Mouse (Mus musculus): Measurements from ENCODE around the gene Atg5. TPM values are rescaled to one million over a fixed set of nuclear protein-coding genes. Genes with fewer than 3 reads are reported as not detected.

Gene Atg5
- total and polyA plus RNA-seq, 2 experiments from 2014 or later: 24.7 to 48.2 TPM

- H3K9ac ChIP-seq (replicated peaks; ENCODE audit: low read length): no peak overlapping the region
- no peak overlapping the region for H3K27ac ChIP-seq
- H3K4me3 ChIP-seq (ENCODE audit: low read length): no peak overlapping the region
- TF ChIP-seq CTCF (IDR thresholded peaks at IDR 0.05; ENCODE audit: low read depth): no peak
- H3K36me3 ChIP-seq (ENCODE audit: insufficient read depth, low read length): no peaks in the 10 kb centered on the region
- DNase-seq (ENCODE audit: low spot score): no peak
- H3K9me3 ChIP-seq (ENCODE audit: low read length): no peaks in the 10 kb centered on the region
- no peak for ATAC-seq
- H3K4me2 ChIP-seq (ENCODE audit: low read depth, low read length): no peak overlapping the region
- H3K4me1 ChIP-seq (ENCODE audit: insufficient read depth, low read length): no peaks in the 10 kb centered on the region
- WGBS: 31% methylated on average over 6 of the region's 6 CpGs
- H3K27me3 ChIP-seq (ENCODE audit: insufficient read depth, low read length): no peaks in the 10 kb centered on the region
These were observed 70.4 kb downstream of the Atg5 start for GRCm38 (mm10) chr10:44338571-44338970.

- Histone ChIP-seq H3K27me3 (ENCODE audit: insufficient read depth, low read length) (no peaks in the 10 kb centered on the region), H3K27ac (no peak overlapping the region), H3K9ac (replicated peaks; ENCODE audit: low read length) (no peak overlapping the region), H3K4me1 (ENCODE audit: insufficient read depth, low read length) (no peaks in the 10 kb centered on the region), H3K36me3 (ENCODE audit: insufficient read depth, low read length) (no peaks in the 10 kb centered on the region), H3K4me3 (ENCODE audit: low read length) (no peak overlapping the region), H3K4me2 (ENCODE audit: low read depth, low read length) (no peak overlapping the region), H3K9me3 (ENCODE audit: low read length) (no peaks in the 10 kb centered on the region)
- WGBS: 66% methylated on average over 5 of the region's 5 CpGs
- TF ChIP-seq CTCF (IDR thresholded peaks at IDR 0.05; ENCODE audit: low read depth): no peak
- DNase-seq (ENCODE audit: low spot score) (no peak), ATAC-seq (no peak)
These were observed 71.2 kb downstream of the Atg5 start for GRCm38 (mm10) chr10:44339326-44339725.

GRCm38 (mm10) chr10:44340928-44341327, 72.8 kb downstream of the Atg5 start:
- no peak for ATAC-seq

GRCm38 (mm10) chr10:44341826-44342521, 73.8 kb downstream of the Atg5 start:
- ATAC-seq (no peak), DNase-seq (ENCODE audit: low spot score) (no peak)
- Histone ChIP-seq H3K4me1 (ENCODE audit: insufficient read depth, low read length) (no peaks in the 10 kb centered on the region), H3K27ac (no peak overlapping the region), H3K27me3 (ENCODE audit: insufficient read depth, low read length) (no peaks in the 10 kb centered on the region), H3K9me3 (ENCODE audit: low read length) (no peaks in the 10 kb centered on the region), H3K4me2 (ENCODE audit: low read depth, low read length) (no peak overlapping the region), H3K9ac (replicated peaks; ENCODE audit: low read length) (no peak overlapping the region), H3K36me3 (ENCODE audit: insufficient read depth, low read length) (no peaks in the 10 kb centered on the region), H3K4me3 (ENCODE audit: low read length) (no peak overlapping the region)
- TF ChIP-seq CTCF (IDR thresholded peaks at IDR 0.05; ENCODE audit: low read depth): no peak
- WGBS: 97% methylated on average over 6 of the region's 6 CpGs

More at GRCm38 (mm10) chr10:44340928-44341327, 72.8 kb downstream of the Atg5 start:
- no peak for DNase-seq (ENCODE audit: low spot score)
- Histone ChIP-seq H3K27ac (no peak overlapping the region), H3K4me1 (ENCODE audit: insufficient read depth, low read length) (no peaks in the 10 kb centered on the region), H3K4me2 (ENCODE audit: low read depth, low read length) (no peak overlapping the region), H3K9ac (replicated peaks; ENCODE audit: low read length) (no peak overlapping the region), H3K4me3 (ENCODE audit: low read length) (no peak overlapping the region), H3K9me3 (ENCODE audit: low read length) (no peaks in the 10 kb centered on the region), H3K36me3 (ENCODE audit: insufficient read depth, low read length) (no peaks in the 10 kb centered on the region), H3K27me3 (ENCODE audit: insufficient read depth, low read length) (no peaks in the 10 kb centered on the region)
- 51% methylated on average over 4 of the region's 4 CpGs for WGBS
- no peak for TF ChIP-seq CTCF (IDR thresholded peaks at IDR 0.05; ENCODE audit: low read depth)

- no peak overlapping the region for H3K9ac ChIP-seq (replicated peaks; ENCODE audit: low read length)
- H3K27me3 ChIP-seq (ENCODE audit: insufficient read depth, low read length): no peaks in the 10 kb centered on the region
- H3K4me3 ChIP-seq (ENCODE audit: low read length): no peak overlapping the region
- no peak overlapping the region for H3K27ac ChIP-seq
- WGBS: 85% methylated on average over 3 of the region's 3 CpGs
- TF ChIP-seq CTCF (IDR thresholded peaks at IDR 0.05; ENCODE audit: low read depth): no peak
- H3K4me1 ChIP-seq (ENCODE audit: insufficient read depth, low read length): no peaks in the 10 kb centered on the region
- H3K36me3 ChIP-seq (ENCODE audit: insufficient read depth, low read length): no peaks in the 10 kb centered on the region
- no peak overlapping the region for H3K4me2 ChIP-seq (ENCODE audit: low read depth, low read length)
- H3K9me3 ChIP-seq (ENCODE audit: low read length): no peaks in the 10 kb centered on the region
- DNase-seq (ENCODE audit: low spot score) (no peak), ATAC-seq (no peak)
These were observed 75.2 kb downstream of the Atg5 start for GRCm38 (mm10) chr10:44343351-44343750.

- Histone ChIP-seq H3K4me2 (ENCODE audit: low read depth, low read length) (no peak overlapping the region), H3K4me1 (ENCODE audit: insufficient read depth, low read length) (no peaks in the 10 kb centered on the region), H3K9me3 (ENCODE audit: low read length) (no peaks in the 10 kb centered on the region), H3K4me3 (ENCODE audit: low read length) (no peak overlapping the region), H3K27me3 (ENCODE audit: insufficient read depth, low read length) (no peaks in the 10 kb centered on the region), H3K36me3 (ENCODE audit: insufficient read depth, low read length) (no peaks in the 10 kb centered on the region), H3K27ac (no peak overlapping the region), H3K9ac (replicated peaks; ENCODE audit: low read length) (no peak overlapping the region)
- no peak for TF ChIP-seq CTCF (IDR thresholded peaks at IDR 0.05; ENCODE audit: low read depth)
- WGBS: 88% methylated on average over 10 of the region's 10 CpGs
- no peak for DNase-seq (ENCODE audit: low spot score)
- ATAC-seq: no peak
These were observed 79.5 kb downstream of the Atg5 start for GRCm38 (mm10) chr10:44347549-44348172.
